Mouse (Mus musculus) testis, adult 2 months (tissue): ENCODE data around the gene Ube2g1.

Source experiments
- CTCF ChIP-seq: fragments of 200-500 bp; IDR thresholded peaks from 2 replicates; pipeline ENCODE4 v1.5.1; 2012; ENCODE audit warnings: low read depth, mild to moderate bottlenecking, inconsistent platforms, low read length, moderate library complexity; ENCODE audit not compliant: control insufficient read depth, insufficient read depth, insufficient replicate concordance
- POLR2A ChIP-seq: fragments of 200-500 bp; IDR thresholded peaks from 2 replicates; pipeline ENCODE4 v1.6.1; 2012; ENCODE audit warnings: low read depth, mild to moderate bottlenecking, inconsistent platforms, low read length, moderate library complexity; ENCODE audit not compliant: control insufficient read depth

- TF ChIP-seq CTCF (no peak), POLR2A (no peak)
These were observed 20.5 kb upstream of the Ube2g1 start for GRCm38 (mm10) chr11:72586570-72586969.
